Mouse (Mus musculus) bone marrow, adult 2 months (tissue): Measurements from ENCODE around the gene Cnp. TPM values are rescaled to one million over a fixed set of nuclear protein-coding genes. Genes with fewer than 3 reads are reported as not detected.

Experiments used
- H3K27ac ChIP-seq: fragments of 200-500 bp; 2 replicates; pipeline ENCODE4 v1.5.1; 2012; ENCODE audit warnings: low read depth, mild to moderate bottlenecking, control low read depth, inconsistent platforms, low read length; ENCODE audit not compliant: control insufficient read depth, poor library complexity, insufficient read depth
- H3K4me1 ChIP-seq: fragments of 200-500 bp; 2 replicates; pipeline ENCODE4 v1.6.1; 2011; ENCODE audit warnings: low read length; ENCODE audit not compliant: control insufficient read depth, insufficient read depth
- H3K4me3 ChIP-seq: fragments of 200-500 bp; replicated peaks from 2 replicates; pipeline ENCODE3; 2011; ENCODE audit warnings: mild to moderate bottlenecking, low read depth, low read length, control low read depth; ENCODE audit not compliant: control insufficient read depth
- CTCF ChIP-seq: fragments of 200-500 bp; IDR thresholded peaks from 2 replicates; pipeline ENCODE4 v1.5.1; 2011; ENCODE audit warnings: low read length, control low read depth; ENCODE audit not compliant: control insufficient read depth, insufficient read depth
- POLR2A ChIP-seq: fragments of 200-500 bp; IDR thresholded peaks from 2 replicates; pipeline ENCODE4 v1.6.1; 2011; ENCODE audit warnings: low read depth, mild to moderate bottlenecking, control low read depth, low read length, borderline replicate concordance; ENCODE audit not compliant: control insufficient read depth
- WGBS: fragments of 180-500 bp; shearing (Covaris S2); methylation state at CpG from one replicate; pipeline ENCODE4 v1.1.7; 2018; 5-methylcytosine and 5-hydroxymethylcytosine counted together
- polyA plus RNA-seq: library from polyadenylated mRNA; stranded (reverse); fragments of >200 nt; gene quantifications from 2 replicates; pipeline ENCODE4 v1.2.4, GENCODE M21; 2011; ENCODE audit warnings: low replicate concordance; ENCODE audit not compliant: missing spikeins, insufficient read depth, insufficient read length

Gene Cnp
- polyA plus RNA-seq, 1 experiment, result 35.7 TPM

- no peak for TF ChIP-seq CTCF
- TF ChIP-seq POLR2A, result no peak
- 88% methylated on average over 2 of the region's 2 CpGs for WGBS
- Histone ChIP-seq H3K4me1 (peaks cover 1% of the 10 kb centered on the region; the same call in 1 of the 2 replicates), H3K4me3 (no peak overlapping the region), H3K27ac (no peak overlapping the region)
Observed at GRCm38 (mm10) chr11:100588462-100588861, 13.8 kb downstream of the Cnp start.

- TF ChIP-seq POLR2A, result no peak
- no peak for TF ChIP-seq CTCF
- Histone ChIP-seq H3K4me1 (no peaks in the 10 kb centered on the region), H3K27ac (no peak overlapping the region), H3K4me3 (no peak overlapping the region)
- 94% methylated on average over 11 of the region's 11 CpGs for WGBS
Observed at GRCm38 (mm10) chr11:100592346-100593046, 17.8 kb downstream of the Cnp start.

GRCm38 (mm10) chr11:100594608-100595007 lies 19.9 kb downstream of the Cnp start:
- Histone ChIP-seq H3K4me1 (no peaks in the 10 kb centered on the region; the same call in 1 of the 2 replicates), H3K27ac (no peak overlapping the region), H3K4me3 (no peak overlapping the region)
- TF ChIP-seq POLR2A (no peak), CTCF (no peak)
- 89% methylated on average over 7 of the region's 7 CpGs for WGBS

- no peak for TF ChIP-seq CTCF
- TF ChIP-seq POLR2A, result no peak
- WGBS, result 81% methylated on average over 4 of the region's 4 CpGs
- Histone ChIP-seq H3K27ac (no peak overlapping the region), H3K4me3 (no peak overlapping the region), H3K4me1 (no peaks in the 10 kb centered on the region; the same call in 1 of the 2 replicates)
Observed at GRCm38 (mm10) chr11:100595533-100595932, 20.8 kb downstream of the Cnp start.

GRCm38 (mm10) chr11:100598074-100598473 lies 23.4 kb downstream of the Cnp start:
- Histone ChIP-seq H3K27ac (no peak overlapping the region), H3K4me3 (no peak overlapping the region), H3K4me1 (no peaks in the 10 kb centered on the region; the same call in 1 of the 2 replicates)
- 80% methylated on average over 4 of the region's 4 CpGs for WGBS
- TF ChIP-seq POLR2A (no peak), CTCF (no peak)

GRCm38 (mm10) chr11:100601372-100601771 lies 26.7 kb downstream of the Cnp start:
- Histone ChIP-seq H3K27ac (no peak overlapping the region), H3K4me1 (no peaks in the 10 kb centered on the region; the same call in 1 of the 2 replicates), H3K4me3 (no peak overlapping the region)
- no peak for TF ChIP-seq POLR2A
- TF ChIP-seq CTCF, result no peak
- WGBS, result 93% methylated on average over 3 of the region's 3 CpGs

GRCm38 (mm10) chr11:100603155-100603554 lies 28.5 kb downstream of the Cnp start:
- Histone ChIP-seq H3K4me1 (no peaks in the 10 kb centered on the region), H3K4me3 (no peak overlapping the region), H3K27ac (no peak overlapping the region)
- TF ChIP-seq POLR2A, result no peak
- TF ChIP-seq CTCF, result no peak
- 87% methylated on average over 9 of the region's 9 CpGs for WGBS

GRCm38 (mm10) chr11:100603813-100604212 lies 29.1 kb downstream of the Cnp start:
- no peak overlapping the region for H3K4me3 ChIP-seq
- H3K27ac ChIP-seq, result no peak overlapping the region
- WGBS, result 82% methylated on average over 8 of the region's 8 CpGs
- no peak for TF ChIP-seq CTCF
- no peak for TF ChIP-seq POLR2A
- peaks cover 1% of the 10 kb centered on the region for H3K4me1 ChIP-seq

GRCm38 (mm10) chr11:100604321-100605005 lies 29.8 kb downstream of the Cnp start:
- no peak for TF ChIP-seq CTCF
- no peak for TF ChIP-seq POLR2A
- WGBS, result 77% methylated on average over 4 of the region's 4 CpGs
- no peak overlapping the region for H3K4me3 ChIP-seq
- H3K4me1 ChIP-seq, result peaks cover 1% of the 10 kb centered on the region
- no peak overlapping the region for H3K27ac ChIP-seq

GRCm38 (mm10) chr11:100605451-100605850 lies 30.7 kb downstream of the Cnp start:
- Histone ChIP-seq H3K27ac (no peak overlapping the region), H3K4me1 (peaks cover 3% of the 10 kb centered on the region), H3K4me3 (no peak overlapping the region)
- 91% methylated on average over 10 of the region's 10 CpGs for WGBS
- TF ChIP-seq CTCF (no peak), POLR2A (no peak)
